Mouse (Mus musculus) midbrain, embryonic 14.5 days (tissue): Measurements from ENCODE around the gene Ddx60. TPM values are rescaled to one million over a fixed set of nuclear protein-coding genes. Genes with fewer than 3 reads are reported as not detected.

Experiments
- ATAC-seq: fragments of 200-750 bp; cut with Nextera tagmentation; 2 replicates; pipeline ENCODE4 v1.8.0; 2017; ENCODE audit warnings: moderate number of reproducible peaks, moderate library complexity; ENCODE audit not compliant: low FRiP score, low TSS enrichment
- DNase-seq: peaks from one replicate; pipeline ENCODE4 v3.0.0-alpha.2; 2015
- H3K27ac ChIP-seq: fragments of 300-500 bp; sonication (generic); replicated peaks from 2 replicates; pipeline ENCODE4 v1.5.1; 2014; ENCODE audit warnings: mild to moderate bottlenecking, low read depth, low read length, moderate library complexity
- H3K27me3 ChIP-seq: fragments of 300-500 bp; sonication (generic); 2 replicates; pipeline ENCODE4 v1.6.1; 2014; ENCODE audit warnings: low read length, control low read depth, mixed read lengths; ENCODE audit not compliant: control insufficient read depth, insufficient read depth
- H3K36me3 ChIP-seq: fragments of 300-500 bp; sonication (generic); 2 replicates; pipeline ENCODE4 v1.6.1; 2014; ENCODE audit warnings: low read length, control low read depth; ENCODE audit not compliant: control insufficient read depth, insufficient read depth
- H3K4me1 ChIP-seq: fragments of 300-500 bp; sonication (generic); 2 replicates; pipeline ENCODE4 v1.6.1; 2014; ENCODE audit warnings: mild to moderate bottlenecking, antibody characterized with exemption, low read length, control low read depth; ENCODE audit not compliant: control insufficient read depth, insufficient read depth
- H3K4me2 ChIP-seq: fragments of 300-500 bp; sonication (generic); 2 replicates; pipeline ENCODE4 v1.6.1; 2014; ENCODE audit warnings: mild to moderate bottlenecking, low read length, moderate library complexity
- H3K4me3 ChIP-seq: fragments of 300-500 bp; sonication (generic); replicated peaks from 2 replicates; pipeline ENCODE4 v1.5.1; 2014; ENCODE audit warnings: low read depth, low read length
- H3K9ac ChIP-seq: fragments of 300-500 bp; sonication (generic); replicated peaks from 2 replicates; pipeline ENCODE4 v1.6.1; 2014; ENCODE audit warnings: mild to moderate bottlenecking, low read length, moderate library complexity
- H3K9me3 ChIP-seq: fragments of 300-500 bp; sonication (generic); 2 replicates; pipeline ENCODE4 v1.6.1; 2016; ENCODE audit warnings: low read length, control low read depth, mixed read lengths; ENCODE audit not compliant: control insufficient read depth
- whole genome bisulfite sequencing: fragments of 180-500 bp; shearing (Covaris S2); extraction: QIAGEN DNeasy Blood & Tissue Kit; methylation state at CpG from one replicate; pipeline ENCODE4 v1.1.7; 2014; 5-methylcytosine and 5-hydroxymethylcytosine counted together
- polyA plus RNA-seq: library from polyadenylated mRNA; unstranded; fragments of >200 nt; fragmentation: Nextera tagmentation; extraction: Ambion mirVana; gene quantifications from 2 replicates; pipeline ENCODE4 v1.2.1, GENCODE M21; 2014

Ddx60 gene
- polyA plus RNA-seq, 1 experiment from 2014 or later, result 1.0 TPM

DNA sequence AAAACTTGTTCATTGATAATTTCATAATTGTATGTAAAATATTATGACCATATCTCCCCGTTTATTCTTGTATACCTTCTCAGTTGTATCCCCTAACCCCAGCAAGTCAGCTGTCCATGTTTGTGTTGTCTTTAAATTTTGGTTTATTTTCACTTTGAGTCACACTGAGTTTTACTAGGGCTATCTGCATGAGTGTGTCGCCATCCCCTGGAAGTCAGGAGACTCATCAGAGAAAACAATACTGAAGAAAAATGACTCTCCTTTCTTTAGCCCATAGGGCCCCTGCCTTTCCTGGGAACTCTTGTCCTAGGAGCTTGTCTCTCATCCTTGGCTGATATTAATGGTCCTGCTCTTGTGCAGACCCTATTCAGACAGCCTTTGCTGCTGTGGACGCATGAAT is 106.5 kb downstream of the Ddx60 start:
- Histone ChIP-seq H3K27ac (no peak overlapping the region), H3K4me3 (no peak overlapping the region), H3K27me3 (no peaks in the 10 kb centered on the region), H3K9me3 (no peaks in the 10 kb centered on the region), H3K4me2 (no peak overlapping the region), H3K4me1 (no peaks in the 10 kb centered on the region), H3K36me3 (no peaks in the 10 kb centered on the region), H3K9ac (no peak overlapping the region)
- no peak for DNase-seq
- no peak for ATAC-seq
- 72% methylated on average over 3 of the region's 3 CpGs for WGBS

DNA sequence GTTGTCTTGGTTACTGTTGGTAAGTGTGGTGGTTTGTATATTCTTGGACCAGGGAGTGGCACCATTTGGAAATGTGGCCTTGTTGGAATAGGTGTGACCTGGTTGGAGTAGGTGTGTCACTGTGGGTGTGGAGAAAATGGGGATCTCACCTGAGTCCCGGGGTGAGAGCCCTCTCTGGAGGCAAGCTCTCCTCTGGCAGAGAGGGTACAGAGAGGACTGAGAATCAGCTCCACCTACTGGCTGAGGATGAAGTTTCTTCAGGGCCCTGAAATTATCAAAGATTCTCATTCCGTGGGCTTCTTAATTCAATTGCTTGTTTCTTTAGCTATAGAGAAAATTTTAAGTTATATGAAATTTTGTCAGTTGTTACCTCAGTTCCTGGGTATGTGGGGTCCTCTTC is 118.9 kb downstream of the Ddx60 start:
- no peak overlapping the region for H3K4me2 ChIP-seq
- no peak overlapping the region for H3K27ac ChIP-seq
- H3K27me3 ChIP-seq, result no peaks in the 10 kb centered on the region
- no peaks in the 10 kb centered on the region for H3K36me3 ChIP-seq
- no peaks in the 10 kb centered on the region for H3K4me1 ChIP-seq
- DNase-seq (no peak), ATAC-seq (no peak)
- H3K9ac ChIP-seq, result no peak overlapping the region
- H3K9me3 ChIP-seq, result no peaks in the 10 kb centered on the region
- no peak overlapping the region for H3K4me3 ChIP-seq
- WGBS, result 44% methylated on average over 2 of the region's 2 CpGs

DNA sequence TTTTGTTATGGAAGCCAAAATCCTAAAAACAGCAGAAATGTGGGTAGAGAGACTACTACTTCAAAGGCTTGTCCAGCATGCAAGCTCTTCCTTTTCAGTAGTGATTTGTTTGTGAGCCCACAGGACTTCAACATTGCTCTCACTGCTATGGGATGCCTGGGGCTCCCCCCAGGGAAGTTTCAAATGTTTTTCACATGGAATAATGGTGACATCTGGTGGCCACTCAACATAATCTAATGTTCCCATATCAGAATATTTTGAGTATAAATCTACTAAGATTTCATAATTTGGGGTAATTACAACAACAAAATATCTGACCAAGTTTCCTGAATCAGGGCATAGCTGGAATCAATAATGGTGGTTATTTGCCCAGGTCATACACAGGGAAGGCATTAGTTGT is 132.5 kb downstream of the Ddx60 start:
- Histone ChIP-seq H3K4me2 (no peak overlapping the region), H3K4me3 (no peak overlapping the region), H3K4me1 (no peaks in the 10 kb centered on the region), H3K27me3 (no peaks in the 10 kb centered on the region), H3K9me3 (no peaks in the 10 kb centered on the region), H3K36me3 (no peaks in the 10 kb centered on the region), H3K9ac (no peak overlapping the region), H3K27ac (no peak overlapping the region)
- DNase-seq (peak; percentile 62), ATAC-seq (no peak)

DNA sequence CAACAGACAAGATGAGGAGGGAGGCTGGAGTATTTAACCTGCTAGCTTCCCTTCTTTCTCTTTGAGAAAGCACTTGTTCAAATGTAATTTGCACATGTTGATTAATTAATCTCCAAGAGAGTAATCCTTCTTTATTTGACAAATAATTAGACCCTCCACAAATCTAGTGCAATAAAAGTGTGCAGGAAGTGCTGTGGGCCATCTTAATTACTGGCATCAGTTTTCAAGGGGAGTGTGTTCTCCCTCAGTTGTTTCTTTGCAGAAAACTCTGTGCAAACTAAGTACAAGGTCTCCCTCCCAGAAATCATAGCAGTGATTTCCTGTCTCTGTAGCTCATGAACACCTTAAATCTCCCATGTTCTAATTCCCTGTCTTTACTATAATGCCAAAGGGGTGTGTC is 140.4 kb downstream of the Ddx60 start:
- H3K4me2 ChIP-seq, result no peak overlapping the region
- H3K27ac ChIP-seq, result no peak overlapping the region
- no peaks in the 10 kb centered on the region for H3K36me3 ChIP-seq
- no peak overlapping the region for H3K9ac ChIP-seq
- no peak overlapping the region for H3K4me3 ChIP-seq
- ATAC-seq (no peak), DNase-seq (no peak)
- H3K27me3 ChIP-seq, result no peaks in the 10 kb centered on the region
- H3K9me3 ChIP-seq, result no peaks in the 10 kb centered on the region
- no peaks in the 10 kb centered on the region for H3K4me1 ChIP-seq

DNA sequence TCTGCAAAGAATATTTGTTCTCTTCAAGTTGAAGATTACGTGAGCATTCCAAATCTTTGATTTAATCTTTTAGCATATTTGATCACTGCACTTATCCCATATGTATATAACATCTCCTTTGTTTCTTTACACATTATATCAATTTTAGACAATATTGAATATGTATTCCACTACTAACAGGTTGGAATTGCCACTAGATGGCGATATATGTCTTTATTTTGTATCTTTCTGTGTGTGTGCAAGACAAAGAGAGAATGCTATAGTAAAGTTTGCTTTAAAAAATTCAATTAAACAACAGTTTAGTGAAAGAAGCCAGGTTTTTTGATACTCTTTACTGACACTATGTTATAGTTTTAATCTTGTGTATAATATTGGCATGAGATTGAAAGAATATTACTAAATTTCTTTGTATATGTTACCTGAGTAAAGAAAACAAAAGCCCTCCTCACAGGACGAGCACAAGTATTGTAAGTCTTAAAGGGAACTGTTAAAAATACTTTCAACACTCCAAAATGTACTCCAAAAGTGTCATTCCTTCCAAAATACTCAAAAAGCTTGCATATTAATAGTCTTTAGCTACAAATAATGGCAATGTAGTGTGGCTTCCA is 152.4 kb downstream of the Ddx60 start:
- ATAC-seq (peak; percentile 75; the same call in 1 of the 2 replicates), DNase-seq (peak; percentile 93)
- 42% methylated on average over 3 of the region's 3 CpGs for WGBS

DNA sequence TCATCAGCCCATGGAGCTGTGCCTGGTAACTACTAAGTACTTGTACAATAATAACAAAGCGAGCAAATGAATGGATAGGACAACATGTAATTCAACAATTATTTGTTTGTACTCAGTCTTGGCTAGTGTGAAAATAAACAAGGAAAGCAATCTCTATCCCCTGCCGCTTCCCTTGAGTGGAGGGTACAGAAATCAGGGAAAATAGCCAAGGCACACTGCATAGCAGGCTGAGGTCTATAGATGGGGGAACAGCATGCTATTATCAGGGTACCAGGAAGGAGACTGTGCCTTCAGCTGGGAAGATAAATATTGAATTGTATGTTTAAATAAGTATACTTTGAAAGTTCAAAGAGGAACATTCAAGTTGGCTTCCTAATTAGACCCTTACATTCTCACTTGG is 153.9 kb downstream of the Ddx60 start:
- DNase-seq (peak; percentile 3), ATAC-seq (no peak)
- H3K4me2 ChIP-seq, result no peak overlapping the region
- H3K4me3 ChIP-seq, result no peak overlapping the region
- H3K36me3 ChIP-seq, result no peaks in the 10 kb centered on the region
- H3K4me1 ChIP-seq, result no peaks in the 10 kb centered on the region
- H3K27ac ChIP-seq, result no peak overlapping the region
- no peaks in the 10 kb centered on the region for H3K9me3 ChIP-seq
- H3K9ac ChIP-seq, result no peak overlapping the region
- H3K27me3 ChIP-seq, result no peaks in the 10 kb centered on the region
- WGBS, result 84% methylated on average over 2 of the region's 2 CpGs

More for the DNA sequence above, 152.4 kb downstream of the Ddx60 start:
- no peak overlapping the region for H3K9ac ChIP-seq
- H3K4me2 ChIP-seq, result no peak overlapping the region
- no peaks in the 10 kb centered on the region for H3K27me3 ChIP-seq
- H3K4me3 ChIP-seq, result no peak overlapping the region
- no peaks in the 10 kb centered on the region for H3K4me1 ChIP-seq
- no peak overlapping the region for H3K27ac ChIP-seq
- no peaks in the 10 kb centered on the region for H3K9me3 ChIP-seq
- H3K36me3 ChIP-seq, result no peaks in the 10 kb centered on the region

Other genes with a start within 250 kb of the Ddx60 start
- 13.6 and 19.4 TPM in 2 replicates for gene Palld, start 25.4 kb upstream of the Ddx60 start, polyA plus RNA-seq
- not detected in 2 replicates for gene Anxa10, start 195.1 kb downstream of the Ddx60 start, polyA plus RNA-seq